Mouse (Mus musculus) lung, adult 2 months (tissue): Measurements from ENCODE around the gene Pebp1.

Experiments used
- CTCF ChIP-seq: fragments of 200-500 bp; IDR thresholded peaks from 2 replicates; pipeline ENCODE4 v1.5.1; 2011; ENCODE audit warnings: mild to moderate bottlenecking, low read length, control low read depth; ENCODE audit not compliant: insufficient read depth
- POLR2A ChIP-seq: fragments of 200-500 bp; IDR thresholded peaks from 2 replicates; pipeline ENCODE4 v1.6.1; 2011; ENCODE audit warnings: low read depth, mild to moderate bottlenecking, control low read depth, low read length, borderline replicate concordance; ENCODE audit errors: extremely low read depth

- no peak for TF ChIP-seq CTCF
- no peak for TF ChIP-seq POLR2A
Observed at GRCm38 (mm10) chr5:117267913-117268312, 19.5 kb downstream of the Pebp1 start.
